Mouse (Mus musculus) frontal cortex, adult 2 months (tissue): ENCODE results near the gene Ptprg. TPM values are rescaled to one million over a fixed set of nuclear protein-coding genes. Genes with fewer than 3 reads are reported as not detected.

Source experiments
- DNase-seq, 2 experiments: peaks; one replicate each; pipeline ENCODE4 v3.0.0; 2022; ENCODE audit warnings: low spot score in 1 of 2; ENCODE audit errors: extremely low spot score in 1 of 2
- polyA plus RNA-seq: library from polyadenylated mRNA; depleted of rRNA; stranded (reverse); fragments of >200 nt; gene quantifications from 2 replicates; pipeline ENCODE4 v1.2.3, GENCODE M21; 2012

Ptprg gene
- polyA plus RNA-seq, 1 experiment = 37.9 TPM

GRCm38 (mm10) chr14:11563656-11564055 is 10.3 kb downstream of the Ptprg start:
- DNase-seq = no peak

- no peak for DNase-seq
These were observed 11.1 kb downstream of the Ptprg start for GRCm38 (mm10) chr14:11564456-11564855.

- DNase-seq = no peak
These were observed 12.0 kb downstream of the Ptprg start for GRCm38 (mm10) chr14:11565283-11565682.

DNA sequence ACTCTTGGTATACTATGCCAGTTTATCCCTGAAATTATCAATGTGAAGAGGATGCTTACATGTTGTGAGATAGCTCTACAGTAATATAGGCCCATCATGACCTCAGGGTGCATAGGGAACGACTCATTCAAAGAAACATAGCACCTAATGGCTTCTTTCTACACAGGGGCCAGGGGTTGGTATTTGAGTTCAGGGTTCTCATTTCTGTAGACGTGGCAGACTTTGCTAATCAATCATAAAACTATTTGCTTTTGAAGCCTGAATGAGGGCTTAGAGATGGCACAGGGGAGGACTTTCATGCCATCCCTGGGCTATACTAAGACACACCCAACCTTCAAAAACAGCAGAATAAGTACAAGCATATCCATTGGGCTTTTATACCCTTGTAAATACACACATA is 16.4 kb downstream of the Ptprg start:
- DNase-seq = no peak

DNA sequence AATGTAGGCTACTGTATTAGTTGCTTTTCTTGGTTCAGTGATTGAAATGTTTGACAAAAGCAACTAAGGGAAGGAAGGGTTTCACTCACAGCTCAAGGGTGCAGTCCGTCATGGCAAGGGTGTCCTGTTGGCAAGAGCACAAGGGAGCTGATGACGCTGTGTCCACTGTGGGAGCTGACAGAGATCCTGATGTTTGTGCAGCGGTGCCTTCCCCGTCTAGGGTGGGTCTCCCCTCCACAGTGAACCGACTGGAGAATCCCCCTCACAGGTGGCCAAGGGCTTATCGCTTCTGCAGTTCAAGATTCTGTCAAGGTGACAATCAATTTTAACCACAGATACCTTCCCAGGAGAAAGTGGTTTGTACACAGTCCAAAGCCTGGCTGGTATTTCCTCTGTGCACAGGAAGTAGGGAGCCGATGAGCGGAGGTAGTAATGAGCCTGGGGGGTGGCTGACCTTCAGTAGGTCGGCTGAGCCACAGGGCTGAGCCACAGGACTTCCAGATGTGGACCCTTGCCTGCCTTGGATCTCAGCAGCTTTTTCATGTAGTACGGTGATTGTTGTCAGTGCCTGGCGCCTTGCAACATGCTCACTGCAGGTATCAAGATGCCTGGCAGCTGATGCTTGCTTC is 18.5 kb downstream of the Ptprg start:
- no peak for DNase-seq

- DNase-seq = no peak
These were observed 19.1 kb downstream of the Ptprg start for GRCm38 (mm10) chr14:11572395-11572784.

DNA sequence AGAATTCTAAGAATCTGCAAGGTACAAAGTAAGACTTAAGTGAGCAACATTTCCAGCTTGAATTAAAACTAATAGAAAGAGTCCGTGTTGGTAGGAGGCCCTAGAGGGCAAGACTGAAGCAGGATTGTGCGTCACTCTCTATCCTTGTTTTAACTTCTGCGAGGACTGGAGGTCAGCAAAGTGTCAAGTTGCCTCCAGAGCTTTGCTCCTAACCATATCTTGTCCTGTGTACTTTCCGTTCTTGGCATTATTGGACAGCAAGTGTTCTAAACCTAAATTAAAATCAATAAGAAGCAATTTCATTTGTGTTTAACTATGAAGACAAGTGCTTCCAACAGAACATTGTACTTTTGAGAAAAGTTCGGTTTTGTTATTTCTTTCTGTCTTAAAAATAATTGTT is 20.4 kb downstream of the Ptprg start:
- DNase-seq = no peak

DNA sequence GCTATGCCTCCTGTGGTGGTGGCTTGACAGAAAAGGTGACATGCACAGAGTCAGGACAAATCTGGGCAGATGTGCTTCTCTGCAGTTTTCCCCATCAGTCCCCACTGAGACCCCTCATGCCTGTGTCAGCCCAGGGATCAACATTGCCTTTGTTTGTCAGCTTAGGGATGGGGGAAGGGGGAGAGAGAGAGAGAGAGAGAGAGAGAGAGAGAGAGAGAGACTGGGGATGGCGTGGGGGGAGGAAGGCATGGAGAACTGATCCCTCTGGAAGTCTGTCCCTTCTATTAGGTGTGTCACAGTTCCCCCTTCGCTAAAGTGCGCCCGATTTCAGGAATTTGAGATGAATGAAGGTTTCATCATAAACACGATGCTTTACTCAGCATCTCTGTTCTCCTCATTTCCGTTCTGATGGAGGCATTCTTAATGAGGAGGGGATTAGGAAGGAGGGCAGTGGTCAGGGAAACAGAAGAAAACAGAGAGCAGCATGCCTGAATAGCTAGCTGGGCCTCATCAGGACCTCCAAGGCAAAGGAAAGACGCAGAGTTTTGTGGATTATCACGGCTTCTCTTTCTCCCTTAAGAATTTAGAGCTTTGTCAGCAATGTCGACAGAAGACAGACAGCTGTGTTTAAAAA is 24.1 kb downstream of the Ptprg start:
- DNase-seq = no peak

DNA sequence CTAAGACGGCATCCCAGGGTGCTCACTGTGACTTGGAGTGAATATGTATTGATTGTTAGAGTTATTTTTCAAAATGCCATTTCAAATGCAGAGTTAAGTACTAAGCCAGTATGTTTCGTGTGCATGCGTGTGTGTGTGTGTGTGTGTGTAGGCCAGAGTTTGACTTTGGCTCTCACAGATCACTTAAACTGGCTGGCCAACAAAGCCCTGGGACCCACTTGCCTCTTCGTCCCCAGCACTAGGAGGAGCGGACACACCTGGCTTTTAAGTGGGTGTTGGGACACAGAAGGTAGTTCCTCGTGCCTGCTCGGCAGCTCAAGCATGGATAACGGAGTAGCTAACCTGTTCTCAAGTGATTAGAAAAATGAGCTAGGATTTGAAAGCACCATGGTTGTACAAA is 24.6 kb downstream of the Ptprg start:
- DNase-seq = no peak

DNA sequence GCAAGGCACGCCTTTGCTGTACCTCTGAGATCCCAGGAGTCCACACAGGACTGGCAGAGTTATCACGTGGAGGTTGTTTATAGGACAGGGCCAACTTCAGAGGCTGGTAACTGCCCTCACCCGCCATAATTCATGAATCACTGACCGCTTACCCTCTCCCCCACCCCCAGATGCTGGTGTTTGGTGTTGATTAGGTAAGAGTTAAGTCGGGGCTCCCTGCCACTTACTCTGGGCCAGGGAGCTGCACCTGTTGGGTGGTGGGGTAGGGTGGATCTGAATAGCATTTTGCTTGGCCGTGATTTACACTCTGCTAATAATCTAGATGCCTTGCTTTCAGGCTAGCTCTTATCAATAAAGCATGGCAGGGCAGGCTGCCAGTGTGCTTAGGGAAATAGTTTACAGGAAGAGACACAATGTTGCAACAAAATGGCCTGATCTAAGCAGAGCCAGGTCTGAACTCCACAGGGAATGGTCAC is 25.2 kb downstream of the Ptprg start:
- DNase-seq = no peak

GRCm38 (mm10) chr14:11579950-11580349 is 26.6 kb downstream of the Ptprg start:
- no peak for DNase-seq

DNA sequence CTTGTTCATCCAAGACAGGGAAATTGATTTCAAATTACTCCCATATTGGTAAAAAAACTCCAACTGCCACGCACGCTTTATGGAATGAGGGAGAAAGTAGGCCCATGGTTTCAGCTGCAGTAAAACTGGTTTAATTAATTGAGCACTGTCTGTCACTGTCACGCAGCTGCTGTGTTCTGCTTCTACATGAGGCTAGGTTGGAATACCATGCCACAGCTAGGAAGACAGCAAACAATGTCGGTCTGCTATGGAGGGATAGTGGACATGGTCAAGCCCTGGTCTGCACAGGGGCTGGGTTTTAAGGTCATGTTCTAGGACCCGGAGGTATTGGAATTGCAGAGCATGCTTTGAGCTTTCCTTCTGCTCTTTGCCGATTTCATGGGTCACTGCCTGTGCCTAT is 30.9 kb downstream of the Ptprg start:
- no peak for DNase-seq

DNA sequence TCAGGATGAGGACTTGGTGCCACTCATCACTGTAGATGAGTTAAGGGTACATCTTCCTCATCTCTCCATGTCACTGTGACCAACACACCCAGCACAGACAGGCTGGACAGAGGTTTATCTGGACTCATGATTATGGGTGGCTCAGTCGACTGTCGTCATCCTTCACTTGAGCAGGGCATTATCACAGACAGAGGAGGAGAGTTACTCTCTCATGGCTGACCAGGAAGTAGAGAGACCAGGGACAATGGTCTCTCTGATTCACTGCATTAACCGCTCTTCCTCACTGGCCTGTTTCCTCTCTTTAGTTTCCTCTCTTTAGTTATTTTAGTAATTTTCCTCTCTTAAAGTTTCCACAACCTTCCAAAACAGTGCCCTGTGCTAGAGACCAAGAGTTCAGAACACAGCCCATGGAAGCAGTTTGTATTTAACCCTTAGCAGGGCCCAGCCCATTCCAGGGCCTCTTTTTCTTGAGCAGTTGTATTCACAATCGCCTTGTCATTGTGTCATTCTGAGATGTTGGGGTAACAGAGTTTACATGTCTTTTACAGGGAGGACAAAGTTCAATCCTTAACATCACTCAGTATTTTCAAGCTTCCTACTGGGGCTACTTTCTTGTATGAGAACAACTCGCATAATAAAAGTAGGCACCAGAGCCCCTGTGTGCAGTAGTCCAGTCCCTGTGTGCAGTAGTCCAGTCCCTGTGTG is 31.7 kb downstream of the Ptprg start:
- DNase-seq = no peak

DNA sequence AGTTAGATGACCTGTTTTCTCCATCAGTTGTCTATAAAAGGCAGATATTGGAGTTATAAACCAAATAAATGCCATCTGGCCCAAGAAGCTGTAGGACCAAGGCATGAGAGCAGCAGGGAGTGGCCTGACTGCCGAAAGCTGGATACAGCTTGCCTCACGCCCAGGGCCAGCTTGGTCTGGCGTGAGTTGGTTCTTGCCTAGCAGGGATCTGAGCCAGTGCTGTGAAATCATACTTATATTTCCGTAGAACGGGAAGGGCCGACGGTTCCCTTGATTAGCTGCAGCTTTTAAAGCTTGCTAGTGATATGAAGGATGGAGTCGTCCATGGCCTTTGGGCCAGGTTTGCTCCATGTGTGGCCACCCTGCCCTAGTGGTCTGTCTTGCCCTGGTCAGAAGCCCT is 37.1 kb downstream of the Ptprg start:
- DNase-seq = no peak

- DNase-seq = no peak
These were observed 39.3 kb downstream of the Ptprg start for GRCm38 (mm10) chr14:11592650-11593049.

- DNase-seq = no peak
These were observed 41.0 kb downstream of the Ptprg start for GRCm38 (mm10) chr14:11594336-11594735.

GRCm38 (mm10) chr14:11604133-11604865 is 51.0 kb downstream of the Ptprg start:
- DNase-seq = no peak

DNA sequence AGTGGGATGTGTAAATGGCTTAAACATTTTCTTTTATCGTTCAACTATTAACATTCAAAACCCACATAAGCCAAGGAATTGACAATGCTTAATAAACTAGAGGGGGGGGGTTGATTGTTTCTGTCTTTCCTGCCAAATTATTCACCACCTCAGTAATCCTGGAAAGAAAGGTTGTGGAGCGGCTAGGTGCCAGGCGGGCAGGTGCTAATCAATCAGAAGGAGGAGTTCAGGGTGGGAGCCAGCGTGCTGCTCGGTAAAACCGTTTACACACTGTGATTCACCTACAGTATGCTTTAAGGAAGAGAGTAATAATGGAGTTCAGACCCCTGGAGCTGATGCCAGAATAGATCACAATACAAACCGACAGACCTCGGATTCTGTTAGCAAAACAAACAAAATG is 55.0 kb downstream of the Ptprg start:
- DNase-seq = no peak

- DNase-seq = no peak
These were observed 56.7 kb downstream of the Ptprg start for GRCm38 (mm10) chr14:11609857-11610582.

- no peak for DNase-seq
These were observed 59.1 kb downstream of the Ptprg start for GRCm38 (mm10) chr14:11612426-11612825.

DNA sequence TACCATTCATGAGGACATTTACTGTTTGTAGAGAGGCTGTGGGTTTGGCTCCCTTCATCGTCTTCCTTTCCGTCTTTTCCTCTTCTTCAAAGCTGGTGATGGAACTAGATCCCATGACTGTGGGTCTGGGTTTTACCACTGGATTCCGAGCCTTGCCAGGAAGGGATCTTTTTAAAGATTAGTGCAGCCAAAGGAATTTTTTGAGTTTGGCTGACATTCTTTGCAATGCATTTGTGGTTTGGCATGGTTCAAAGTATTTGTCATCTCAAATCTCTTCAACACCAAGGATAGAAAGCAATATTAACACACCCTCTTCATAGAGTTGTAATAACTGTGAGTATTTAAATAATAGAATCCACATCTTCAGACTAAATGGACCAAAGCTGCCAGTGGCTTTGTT is 59.8 kb downstream of the Ptprg start:
- DNase-seq = no peak
